Mouse (Mus musculus) spleen, adult 2 months (tissue): ENCODE measurements around the gene P4ha3. TPM values are rescaled to one million over a fixed set of nuclear protein-coding genes. Genes with fewer than 3 reads are reported as not detected.

Experiments used
- DNase-seq, 2 experiments: peaks; one replicate each; pipeline versions ENCODE4 v3.0.0 to v3.0.0-alpha.2; 2012 to 2021; ENCODE audit warnings: low spot score in 2 of 2, low read depth in 1 of 2
- H3K27ac ChIP-seq: fragments of 200-500 bp; 2 replicates; pipeline ENCODE4 v1.5.1; 2012; ENCODE audit warnings: low read length, inconsistent platforms; ENCODE audit not compliant: insufficient read depth
- H3K27me3 ChIP-seq: fragments of 200-500 bp; 2 replicates; pipeline ENCODE4 v1.6.1; 2012; ENCODE audit warnings: mild to moderate bottlenecking, moderate library complexity, low read length, inconsistent platforms; ENCODE audit not compliant: control insufficient read depth, insufficient read depth
- H3K36me3 ChIP-seq: fragments of 200-500 bp; 2 replicates; pipeline ENCODE4 v1.6.1; 2012; ENCODE audit warnings: mild to moderate bottlenecking, low read length, inconsistent platforms; ENCODE audit not compliant: control insufficient read depth, insufficient read depth
- H3K4me1 ChIP-seq: fragments of 200-500 bp; 2 replicates; pipeline ENCODE4 v1.6.1; 2011; ENCODE audit warnings: inconsistent platforms; ENCODE audit not compliant: control insufficient read depth, insufficient read depth, insufficient read length
- H3K4me3 ChIP-seq: fragments of 200-500 bp; 2 replicates; pipeline ENCODE4 v1.5.1; 2011; ENCODE audit warnings: mild to moderate bottlenecking, inconsistent platforms; ENCODE audit not compliant: insufficient read depth, insufficient read length; ENCODE audit errors: extremely low read depth
- CTCF ChIP-seq: fragments of 200-500 bp; IDR thresholded peaks from 2 replicates; pipeline ENCODE4 v1.5.1; 2011; ENCODE audit warnings: mild to moderate bottlenecking, inconsistent platforms; ENCODE audit not compliant: insufficient read depth, insufficient read length, insufficient replicate concordance; ENCODE audit errors: extremely low read depth
- POLR2A ChIP-seq: fragments of 200-500 bp; IDR thresholded peaks from 2 replicates; pipeline ENCODE4 v1.6.1; 2011; ENCODE audit warnings: low read depth, low read length, inconsistent platforms
- whole genome bisulfite sequencing: fragments of 180-500 bp; shearing (Covaris S2); methylation state at CpG from one replicate; pipeline ENCODE4 v1.1.7; 2018; 5-methylcytosine and 5-hydroxymethylcytosine counted together
- polyA plus RNA-seq: library from polyadenylated mRNA; depleted of rRNA; stranded (reverse); fragments of >200 nt; gene quantifications from 2 replicates; pipeline ENCODE4 v1.2.3, GENCODE M21; 2012

Gene P4ha3
- polyA plus RNA-seq, 1 experiment, result 0.55 TPM

DNA sequence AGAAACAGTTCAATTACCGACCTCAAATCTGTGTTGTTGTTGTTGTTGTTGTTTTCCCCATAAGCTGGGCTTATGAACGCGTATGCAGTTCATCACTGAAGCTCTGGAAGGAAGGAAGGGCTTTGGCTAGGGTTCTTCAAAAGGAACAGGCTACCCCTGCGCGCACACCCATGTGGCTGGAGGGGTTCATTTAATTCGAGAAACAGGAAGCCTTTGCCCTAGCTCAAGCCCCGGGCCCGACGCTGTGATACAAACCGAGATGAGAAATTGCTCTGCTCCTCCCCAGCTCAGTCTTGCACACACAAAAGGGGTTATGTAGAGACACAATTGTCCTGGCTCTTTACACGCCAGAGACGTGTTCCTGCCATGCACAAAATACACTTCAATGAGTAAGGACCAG lies 25.0 kb downstream of the P4ha3 start:
- Histone ChIP-seq H3K4me1 (no peaks in the 10 kb centered on the region), H3K27me3 (no peaks in the 10 kb centered on the region), H3K36me3 (no peaks in the 10 kb centered on the region), H3K4me3 (no peak overlapping the region), H3K27ac (no peak overlapping the region)
- WGBS, result 31% methylated on average over 12 of the region's 12 CpGs
- DNase-seq, result no peak
- TF ChIP-seq POLR2A, result no peak
- no peak for TF ChIP-seq CTCF

DNA sequence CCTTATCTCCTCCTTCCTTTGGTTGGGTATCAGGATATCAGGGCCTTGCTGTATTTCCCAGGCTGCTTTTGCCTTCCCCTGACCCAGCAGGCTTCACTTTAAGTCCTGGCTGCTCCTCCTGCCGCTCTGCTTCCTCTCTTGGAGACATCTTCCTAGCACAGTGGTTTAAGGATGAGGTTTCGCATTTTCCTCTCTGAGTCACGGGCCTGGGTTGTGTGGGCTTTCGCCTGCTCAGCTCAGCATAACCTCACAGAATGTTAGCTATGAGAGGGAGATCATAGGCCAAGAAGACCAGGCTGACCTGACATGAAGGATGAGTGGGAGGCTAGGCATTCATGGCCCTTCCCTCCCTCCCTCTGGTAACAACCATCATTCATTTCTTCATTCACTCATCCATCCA lies 27.4 kb downstream of the P4ha3 start:
- Histone ChIP-seq H3K27me3 (no peaks in the 10 kb centered on the region), H3K4me1 (no peaks in the 10 kb centered on the region), H3K4me3 (no peak overlapping the region), H3K36me3 (no peaks in the 10 kb centered on the region), H3K27ac (no peak overlapping the region)
- DNase-seq, result no peak
- WGBS, result 75% methylated on average over 4 of the region's 4 CpGs
- no peak for TF ChIP-seq CTCF
- TF ChIP-seq POLR2A, result no peak

DNA sequence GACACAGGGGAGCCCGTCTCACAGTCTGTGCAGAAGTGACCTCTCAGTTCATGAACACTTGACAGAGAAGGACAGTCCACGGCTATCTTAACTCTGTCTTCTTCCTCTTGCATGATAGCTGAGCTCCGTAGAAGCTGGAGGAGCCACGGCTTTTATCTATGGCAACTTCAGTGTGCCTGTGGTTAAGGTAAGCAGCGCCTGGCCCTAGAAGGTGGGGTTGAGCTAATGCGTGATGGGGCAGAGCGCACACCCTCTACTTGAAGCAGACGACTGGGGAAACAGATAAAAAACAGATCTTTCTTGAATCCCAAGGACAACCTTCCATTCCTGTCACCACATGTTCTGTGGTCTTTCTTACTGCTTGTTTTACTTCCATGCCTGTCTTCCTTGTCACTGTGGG lies 31.6 kb downstream of the P4ha3 start:
- H3K27me3 ChIP-seq, result no peaks in the 10 kb centered on the region
- no peak for TF ChIP-seq POLR2A
- no peak for TF ChIP-seq CTCF
- no peaks in the 10 kb centered on the region for H3K4me1 ChIP-seq
- DNase-seq, result no peak
- no peak overlapping the region for H3K4me3 ChIP-seq
- H3K27ac ChIP-seq, result no peak overlapping the region
- H3K36me3 ChIP-seq, result no peaks in the 10 kb centered on the region
- WGBS, result 75% methylated on average over 8 of the region's 8 CpGs

DNA sequence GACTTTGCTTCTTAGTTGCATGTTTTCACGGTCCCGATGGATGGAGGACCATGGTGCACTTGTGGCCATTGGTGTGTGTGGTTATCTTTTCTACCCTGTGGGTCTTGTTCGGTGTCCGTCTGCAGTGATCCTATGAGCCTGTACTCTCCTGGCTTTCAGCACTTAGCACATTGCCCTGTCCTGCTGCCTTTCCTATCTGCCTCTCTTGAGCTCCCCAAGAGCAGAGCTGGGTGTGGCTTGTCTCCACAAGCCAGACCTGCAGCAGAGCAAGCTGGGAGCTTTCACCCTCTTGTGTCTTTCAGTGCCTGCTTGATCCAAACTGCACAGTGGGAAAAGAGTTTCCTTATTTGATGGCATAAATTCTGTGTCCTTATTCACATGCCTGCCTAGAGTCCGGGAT lies 32.2 kb downstream of the P4ha3 start:
- Histone ChIP-seq H3K4me1 (no peaks in the 10 kb centered on the region), H3K36me3 (no peaks in the 10 kb centered on the region), H3K4me3 (no peak overlapping the region), H3K27ac (no peak overlapping the region), H3K27me3 (no peaks in the 10 kb centered on the region)
- TF ChIP-seq POLR2A (no peak), CTCF (no peak)
- DNase-seq, result no peak
- WGBS, result 94% methylated on average over 5 of the region's 5 CpGs

DNA sequence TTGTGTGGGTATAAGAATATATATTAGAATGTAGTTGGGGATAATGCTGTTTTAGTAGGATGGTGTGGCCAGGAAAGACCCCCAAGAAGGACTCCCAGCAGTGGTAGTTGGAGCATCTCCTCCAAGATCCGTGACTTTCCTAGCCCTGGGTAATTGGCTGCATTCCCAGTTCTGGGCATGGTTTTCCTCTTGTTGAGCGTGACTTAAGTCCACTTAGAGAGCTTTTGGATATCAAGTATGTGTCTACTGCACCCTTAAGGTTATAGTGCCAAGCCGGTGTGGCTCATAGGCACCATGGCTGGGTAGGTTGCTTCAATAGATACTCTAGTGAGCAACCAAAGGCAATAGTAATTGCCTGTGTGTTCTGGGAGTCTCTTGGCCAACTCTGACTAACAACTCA lies 38.4 kb downstream of the P4ha3 start:
- Histone ChIP-seq H3K4me3 (no peak overlapping the region), H3K27me3 (no peaks in the 10 kb centered on the region), H3K36me3 (peaks cover 2% of the 10 kb centered on the region; the same call in 1 of the 2 replicates), H3K27ac (no peak overlapping the region), H3K4me1 (no peaks in the 10 kb centered on the region)
- DNase-seq, result no peak
- no peak for TF ChIP-seq POLR2A
- no peak for TF ChIP-seq CTCF
- WGBS, result 88% methylated on average over 3 of the region's 3 CpGs

DNA sequence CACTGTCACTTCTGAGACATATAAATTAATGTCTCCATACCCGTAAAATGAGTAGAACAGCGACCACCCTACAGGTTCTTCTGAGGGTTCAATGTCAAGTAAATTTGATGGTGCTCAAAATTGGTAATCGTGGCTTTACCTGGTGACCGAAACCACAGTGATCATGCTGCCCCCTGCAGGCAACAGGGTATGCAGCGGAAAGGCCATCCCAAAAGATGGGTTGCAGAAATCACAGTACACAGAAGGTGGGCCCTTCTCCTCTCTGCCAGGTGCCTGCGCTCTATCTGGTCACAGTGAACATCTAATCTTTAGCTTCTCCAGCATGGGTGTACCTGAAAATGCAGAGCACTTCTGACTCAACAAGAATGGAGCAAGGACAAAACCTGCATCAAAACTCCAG lies 40.2 kb downstream of the P4ha3 start:
- Histone ChIP-seq H3K36me3 (peaks cover 6% of the 10 kb centered on the region; the same call in 1 of the 2 replicates), H3K4me1 (no peaks in the 10 kb centered on the region), H3K27me3 (no peaks in the 10 kb centered on the region), H3K4me3 (no peak overlapping the region), H3K27ac (no peak overlapping the region)
- 82% methylated on average over 6 of the region's 6 CpGs for WGBS
- peak in 1 of 2 experiments; percentile 5 for DNase-seq
- TF ChIP-seq POLR2A, result no peak
- peak; percentile 19; the same call in 1 of the 2 replicates for TF ChIP-seq CTCF

DNA sequence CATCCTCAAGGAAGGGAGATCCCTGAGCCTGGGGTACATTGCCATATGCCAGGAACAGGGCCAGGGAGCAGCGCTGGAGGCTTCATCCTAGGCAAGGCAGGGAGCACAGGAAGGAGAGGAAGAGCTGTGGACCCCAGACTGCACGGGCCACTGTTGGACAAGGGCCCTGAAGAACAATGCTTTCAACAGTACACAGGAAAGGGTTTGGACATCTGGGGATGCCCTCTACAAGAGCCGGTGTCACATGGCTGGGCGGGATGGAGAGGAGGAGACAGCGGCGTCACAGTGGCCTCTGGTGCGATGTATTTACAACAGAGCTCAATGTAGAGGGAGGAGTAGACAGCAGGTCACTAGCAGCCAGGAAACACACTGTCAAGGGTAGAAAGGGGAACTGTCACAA lies 42.2 kb downstream of the P4ha3 start:
- Histone ChIP-seq H3K27me3 (no peaks in the 10 kb centered on the region), H3K27ac (no peak overlapping the region), H3K36me3 (peaks cover 13% of the 10 kb centered on the region), H3K4me3 (no peak overlapping the region), H3K4me1 (no peaks in the 10 kb centered on the region)
- WGBS, result 83% methylated on average over 7 of the region's 7 CpGs
- no peak for DNase-seq
- TF ChIP-seq POLR2A (no peak), CTCF (no peak)

DNA sequence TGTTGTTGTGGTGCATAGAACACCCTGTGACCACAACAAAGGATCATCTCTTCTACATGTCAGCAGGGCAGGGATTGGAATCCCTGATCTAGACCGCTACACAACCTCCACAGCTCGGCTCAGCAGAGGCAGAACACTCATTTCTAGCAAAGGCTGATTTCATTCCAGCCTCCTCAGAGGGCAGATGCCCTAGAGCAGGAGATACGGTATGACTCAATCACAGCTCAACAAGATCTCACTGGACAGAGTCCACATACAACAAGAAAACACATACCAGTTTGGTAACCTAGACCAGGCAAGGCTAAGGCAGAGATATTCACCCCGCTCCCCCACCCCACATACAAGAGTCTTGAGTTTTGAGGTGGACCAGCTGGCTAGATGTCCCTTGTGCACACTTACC lies 43.3 kb downstream of the P4ha3 start:
- no peak overlapping the region for H3K4me3 ChIP-seq
- H3K27ac ChIP-seq, result no peak overlapping the region
- peaks cover 18% of the 10 kb centered on the region for H3K36me3 ChIP-seq
- no peaks in the 10 kb centered on the region for H3K4me1 ChIP-seq
- TF ChIP-seq CTCF (no peak), POLR2A (no peak)
- no peaks in the 10 kb centered on the region for H3K27me3 ChIP-seq
- 90% methylated on average over 4 of the region's 4 CpGs for WGBS
- no peak for DNase-seq
